Mouse (Mus musculus) bone marrow, adult 2 months (tissue): ENCODE measurements at regions not wholly inside any gene's neighbourhood (a gene's known extent, or its start where the extent isn't known, plus 50 kb on each side); places are given as distances from the start of the nearest gene placed in this dataset.

Source experiments
- H3K27ac ChIP-seq: fragments of 200-500 bp; 2 replicates; pipeline ENCODE4 v1.5.1; 2012; ENCODE audit warnings: low read depth, mild to moderate bottlenecking, control low read depth, inconsistent platforms, low read length; ENCODE audit not compliant: control insufficient read depth, poor library complexity, insufficient read depth
- H3K4me1 ChIP-seq: fragments of 200-500 bp; 2 replicates; pipeline ENCODE4 v1.6.1; 2011; ENCODE audit warnings: low read length; ENCODE audit not compliant: control insufficient read depth, insufficient read depth
- H3K4me3 ChIP-seq: fragments of 200-500 bp; replicated peaks from 2 replicates; pipeline ENCODE3; 2011; ENCODE audit warnings: mild to moderate bottlenecking, low read depth, low read length, control low read depth; ENCODE audit not compliant: control insufficient read depth
- CTCF ChIP-seq: fragments of 200-500 bp; IDR thresholded peaks from 2 replicates; pipeline ENCODE4 v1.5.1; 2011; ENCODE audit warnings: low read length, control low read depth; ENCODE audit not compliant: control insufficient read depth, insufficient read depth
- POLR2A ChIP-seq: fragments of 200-500 bp; IDR thresholded peaks from 2 replicates; pipeline ENCODE4 v1.6.1; 2011; ENCODE audit warnings: low read depth, mild to moderate bottlenecking, control low read depth, low read length, borderline replicate concordance; ENCODE audit not compliant: control insufficient read depth
- WGBS: fragments of 180-500 bp; shearing (Covaris S2); methylation state at CpG from one replicate; pipeline ENCODE4 v1.1.7; 2018; 5-methylcytosine and 5-hydroxymethylcytosine counted together

DNA sequence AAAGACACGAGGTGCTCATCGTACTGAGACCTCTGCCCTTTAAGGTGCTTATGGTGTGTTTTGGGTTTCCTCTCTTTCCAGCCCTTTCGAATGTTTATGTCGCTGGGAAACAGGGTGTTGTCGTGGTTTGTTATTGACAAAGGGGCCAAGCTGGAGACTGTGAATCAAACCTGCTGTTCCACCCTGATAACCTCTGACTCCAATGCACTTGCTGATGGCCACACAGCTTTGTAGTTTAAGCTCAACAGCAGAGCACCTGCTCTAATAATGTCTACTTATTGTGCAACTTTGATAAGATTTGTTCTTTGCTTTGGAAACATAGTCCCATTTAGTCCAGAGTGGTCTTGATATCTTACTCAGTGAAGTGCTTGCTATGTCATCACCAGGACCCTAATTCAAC lies 65.5 kb upstream of the Arid1b start:
- TF ChIP-seq CTCF, result no peak
- no peak for TF ChIP-seq POLR2A
- WGBS, result 67% methylated on average over 5 of the region's 5 CpGs

DNA sequence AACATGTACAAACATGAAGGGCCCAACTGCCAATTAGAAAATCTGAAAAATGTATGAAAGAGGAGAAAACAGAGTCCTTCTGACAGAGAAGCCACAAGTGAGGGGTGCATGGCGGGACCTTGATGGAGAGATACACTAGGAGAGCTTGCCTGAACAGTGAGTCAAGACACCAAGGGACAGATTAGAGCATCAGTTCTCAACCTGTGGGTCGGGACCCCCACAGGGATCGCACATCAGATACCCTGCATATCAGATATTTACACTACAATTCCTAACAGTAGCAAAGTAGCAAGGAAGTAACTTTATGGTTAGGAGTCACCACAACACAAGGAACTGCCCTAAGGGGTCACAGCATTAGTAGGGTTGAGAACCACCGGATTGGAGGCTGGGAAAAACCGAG lies 58.9 kb upstream of the Arid1b start:
- Histone ChIP-seq H3K27ac (no peak overlapping the region), H3K4me1 (no peaks in the 10 kb centered on the region), H3K4me3 (no peak overlapping the region)
- WGBS, result 84% methylated on average over 5 of the region's 5 CpGs
- TF ChIP-seq CTCF (no peak), POLR2A (no peak)

More for the DNA sequence above, 65.5 kb upstream of the Arid1b start:
- no peak overlapping the region for H3K4me3 ChIP-seq
- no peak overlapping the region for H3K27ac ChIP-seq
- no peaks in the 10 kb centered on the region; the same call in 1 of the 2 replicates for H3K4me1 ChIP-seq

GRCm38 (mm10) chr17:4940589-4940988 lies 53.5 kb upstream of the Arid1b start:
- no peaks in the 10 kb centered on the region for H3K4me1 ChIP-seq
- 84% methylated on average over 9 of the region's 9 CpGs for WGBS
- H3K4me3 ChIP-seq, result no peak overlapping the region
- no peak for TF ChIP-seq CTCF
- TF ChIP-seq POLR2A, result no peak
- H3K27ac ChIP-seq, result no peak overlapping the region

DNA sequence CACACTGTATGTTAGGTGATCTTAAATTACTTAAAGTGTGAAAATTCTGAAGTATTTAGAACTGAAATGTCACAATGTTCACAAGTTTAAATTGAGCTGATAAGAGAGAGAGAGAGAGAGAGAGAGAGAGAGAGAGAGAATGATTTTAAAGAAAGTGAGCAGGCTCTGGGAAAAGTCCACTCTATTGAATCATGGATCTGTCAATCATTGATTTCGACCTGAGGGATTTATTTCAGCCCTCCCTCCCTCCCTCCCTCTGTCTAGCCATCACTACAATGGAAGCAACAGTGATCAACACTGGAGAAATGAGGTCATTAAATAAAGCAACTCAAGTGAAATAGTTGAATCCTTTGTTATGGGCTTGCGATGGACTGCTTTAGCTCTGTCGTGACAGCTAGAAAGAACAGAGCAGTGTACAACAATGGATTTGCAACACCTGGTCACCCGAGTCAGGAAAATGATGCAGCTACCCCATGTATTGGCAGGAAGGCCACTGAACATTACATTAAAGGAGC lies 52.8 kb upstream of the Arid1b start:
- Histone ChIP-seq H3K4me1 (no peaks in the 10 kb centered on the region), H3K4me3 (no peak overlapping the region), H3K27ac (no peak overlapping the region)
- WGBS, result 80% methylated on average over 4 of the region's 4 CpGs
- TF ChIP-seq CTCF (no peak), POLR2A (no peak)

DNA sequence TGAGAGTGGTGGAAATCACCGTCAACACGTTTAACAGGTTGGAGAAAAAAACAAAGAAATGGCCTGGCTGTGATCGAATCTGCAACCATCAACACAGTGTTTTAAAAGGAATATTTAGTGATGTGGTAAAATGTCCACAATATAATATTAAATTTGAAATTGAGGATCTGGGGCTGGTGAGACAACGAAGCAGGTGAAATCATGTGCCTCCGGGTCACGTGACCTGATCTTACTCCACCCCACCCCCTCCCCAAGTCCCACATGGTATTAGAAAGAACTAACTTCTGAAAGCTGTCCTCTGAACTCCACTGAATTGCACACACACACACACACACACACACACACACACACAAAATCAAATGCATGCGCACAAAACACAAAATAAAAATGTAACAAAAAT lies 51.3 kb upstream of the Arid1b start:
- Histone ChIP-seq H3K27ac (no peak overlapping the region), H3K4me1 (no peaks in the 10 kb centered on the region; the same call in 1 of the 2 replicates), H3K4me3 (no peak overlapping the region)
- 85% methylated on average over 7 of the region's 7 CpGs for WGBS
- TF ChIP-seq POLR2A, result no peak
- no peak for TF ChIP-seq CTCF
